Mouse (Mus musculus) ES-E14 (cell line): ENCODE results near the gene Meox1. TPM values are rescaled to one million over a fixed set of nuclear protein-coding genes. Genes with fewer than 3 reads are reported as not detected.

Experiments used
- DNase-seq: peaks from one replicate; pipeline ENCODE4 v3.0.0-alpha.2; 2013; ENCODE audit warnings: low read depth, low spot score
- H3K27ac ChIP-seq: 2 replicates; pipeline ENCODE4 v1.5.1; 2012; ENCODE audit warnings: low read depth, mild to moderate bottlenecking, low read length, moderate library complexity, mixed read lengths; ENCODE audit not compliant: poor library complexity, insufficient read depth, severe bottlenecking
- H3K36me3 ChIP-seq: 2 replicates; pipeline ENCODE4 v1.6.1; 2012; ENCODE audit warnings: mild to moderate bottlenecking, low read length, moderate library complexity, mixed read lengths; ENCODE audit not compliant: control insufficient read depth, poor library complexity, insufficient read depth, severe bottlenecking
- H3K4me1 ChIP-seq, 2 experiments: fragments of 150-350 bp in 1 of 2; sonication (generic) in 1 of 2; 2 replicates each; pipeline ENCODE4 v1.6.1; 2012; ENCODE audit warnings: low read length in 2 of 2, mild to moderate bottlenecking in 1 of 2, mixed read lengths in 1 of 2; ENCODE audit not compliant: control insufficient read depth in 2 of 2, insufficient read depth in 2 of 2, poor library complexity in 1 of 2
- H3K4me3 ChIP-seq, 2 experiments: fragments of 150-350 bp in 1 of 2; sonication (generic) in 1 of 2; 2 replicates each; pipeline ENCODE4 v1.5.1; 2012; ENCODE audit warnings: low read length in 2 of 2, low read depth in 1 of 2, mild to moderate bottlenecking in 1 of 2, mixed read lengths in 1 of 2; ENCODE audit not compliant: insufficient read depth in 1 of 2, poor library complexity in 1 of 2, severe bottlenecking in 1 of 2
- H3K9ac ChIP-seq: 2 replicates; pipeline ENCODE4 v1.6.1; 2012; ENCODE audit warnings: low read depth, mild to moderate bottlenecking, low read length, mixed read lengths; ENCODE audit not compliant: poor library complexity, insufficient read depth, severe bottlenecking
- H3K9me3 ChIP-seq: fragments of 150-350 bp; sonication (generic); 2 replicates; pipeline ENCODE4 v1.6.1; 2012; ENCODE audit warnings: low read depth, mild to moderate bottlenecking, low read length; ENCODE audit not compliant: control insufficient read depth, insufficient read depth
- CHD2 ChIP-seq: IDR thresholded peaks from 2 replicates; pipeline ENCODE4 v1.6.1; 2014; ENCODE audit warnings: mild to moderate bottlenecking, low read depth, low read length, inconsistent platforms
- HCFC1 ChIP-seq: IDR thresholded peaks from 2 replicates; pipeline ENCODE4 v1.6.1; 2012; ENCODE audit warnings: low read length, inconsistent platforms, borderline replicate concordance; ENCODE audit not compliant: insufficient read depth
- MAFK ChIP-seq: IDR thresholded peaks from 2 replicates; pipeline ENCODE4 v1.6.1; 2014; ENCODE audit warnings: mild to moderate bottlenecking, low read depth, low read length, inconsistent platforms; ENCODE audit not compliant: insufficient read depth
- ZC3H11A ChIP-seq: IDR thresholded peaks from 2 replicates; pipeline ENCODE4 v1.6.1; 2012; ENCODE audit warnings: low read depth, mild to moderate bottlenecking, inconsistent platforms, low read length, borderline replicate concordance
- ZNF384 ChIP-seq: IDR thresholded peaks from 2 replicates; pipeline ENCODE4 v1.6.1; 2012; ENCODE audit warnings: low read depth, low read length, inconsistent platforms
- in situ Hi-C, 2 experiments: fragments of 600-800 bp; cut with MboI; formaldehyde crosslinking; loops; one replicate each; pipeline ENCODE4 v1.15.1; 2025; ENCODE audit warnings: low sequenced_read_pairs in 2 of 2, inconsistent platforms in 1 of 2; ENCODE audit not compliant: unreplicated experiment in 2 of 2
- total RNA-seq: library from RNA; depleted of rRNA; stranded (reverse); fragments of 300-350 nt; gene quantifications from 2 replicates; pipeline ENCODE4 v1.2.3, GENCODE M21; 2012; rRNA removed

Meox1 gene
- total RNA-seq, 1 experiment, result 0.36 TPM

DNA sequence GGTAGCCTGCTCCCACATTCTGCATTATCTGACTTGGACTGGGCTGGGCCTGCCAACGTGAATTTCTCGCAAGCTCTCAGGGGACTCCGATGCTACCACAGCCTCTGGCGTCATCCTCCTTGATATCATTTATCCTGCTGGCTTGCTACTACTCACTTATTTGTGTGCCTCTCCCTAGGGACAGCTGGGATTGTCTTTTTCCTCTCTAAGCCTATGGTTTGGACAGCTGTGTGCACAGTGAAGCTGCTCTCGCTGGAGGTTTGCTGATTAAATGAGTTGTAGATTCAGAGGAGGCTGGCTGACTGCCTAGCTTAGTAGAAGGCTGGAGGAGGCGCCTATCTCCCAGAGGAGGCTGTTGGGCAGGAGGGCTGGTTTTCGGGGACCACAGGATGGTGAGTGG lies 62.2 kb downstream of the Meox1 start:
- H3K36me3 ChIP-seq, result no peaks in the 10 kb centered on the region

DNA sequence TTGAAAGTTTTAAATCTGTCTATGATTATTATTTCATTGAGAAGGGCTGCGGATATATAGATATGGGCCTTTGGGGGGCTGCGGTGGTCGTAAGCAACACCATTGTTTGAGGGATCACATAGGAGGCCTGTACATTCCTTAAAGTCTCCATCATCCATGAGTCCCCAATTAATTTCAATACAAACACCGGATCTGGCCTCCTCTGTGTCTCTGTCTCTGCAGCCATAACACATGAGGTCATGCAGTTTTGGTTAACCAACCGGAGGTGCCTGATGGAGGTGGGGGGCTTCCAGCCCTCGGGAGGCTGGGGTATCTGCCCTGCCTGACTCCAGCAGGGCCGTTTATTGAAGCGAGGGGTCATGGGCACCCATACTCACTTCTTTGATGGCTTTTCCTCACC lies 63.6 kb downstream of the Meox1 start:
- no peak overlapping the region for H3K4me3 ChIP-seq
- no peaks in the 10 kb centered on the region for H3K9me3 ChIP-seq
- TF ChIP-seq CHD2 (no peak), MAFK (no peak), ZNF384 (no peak), HCFC1 (no peak), ZC3H11A (no peak)
- no peaks in the 10 kb centered on the region; a peak in 1 of 4 replicates for H3K4me1 ChIP-seq
- H3K9ac ChIP-seq, result no peak overlapping the region
- H3K27ac ChIP-seq, result no peak overlapping the region
- DNase-seq, result no peak
- H3K36me3 ChIP-seq, result no peaks in the 10 kb centered on the region
- in situ Hi-C loops, result no loop called here

More for the DNA sequence above, 62.2 kb downstream of the Meox1 start:
- Histone ChIP-seq H3K27ac (no peak overlapping the region), H3K4me1 (no peaks in the 10 kb centered on the region; a peak in 1 of 4 replicates), H3K4me3 (no peak overlapping the region), H3K9ac (no peak overlapping the region), H3K9me3 (no peaks in the 10 kb centered on the region)
- in situ Hi-C loops, result no loop called here
- DNase-seq, result no peak
- TF ChIP-seq ZC3H11A (no peak), MAFK (no peak), ZNF384 (no peak), HCFC1 (no peak), CHD2 (no peak)

DNA sequence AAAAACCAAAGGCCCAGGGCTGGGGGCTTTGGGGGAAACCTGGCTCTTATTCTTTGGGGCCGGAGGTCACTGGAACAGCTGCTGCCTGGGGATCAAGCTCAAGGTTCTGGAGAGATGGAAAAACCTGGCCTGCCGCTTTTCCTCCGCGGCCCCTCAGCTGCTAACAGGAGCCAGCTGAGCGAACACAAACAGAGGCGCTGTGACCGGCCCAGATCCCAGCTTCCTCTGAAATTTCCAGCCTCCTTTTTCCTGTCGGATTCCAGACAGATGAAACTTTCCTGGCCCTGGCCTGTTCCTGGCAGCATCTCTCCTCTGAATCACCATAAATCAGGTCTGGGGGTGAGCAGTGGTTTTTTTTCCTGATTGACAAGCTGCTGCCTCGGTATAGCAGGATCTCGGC lies 64.1 kb downstream of the Meox1 start:
- Histone ChIP-seq H3K27ac (no peak overlapping the region), H3K9ac (no peak overlapping the region), H3K9me3 (no peaks in the 10 kb centered on the region), H3K36me3 (no peaks in the 10 kb centered on the region), H3K4me1 (no peaks in the 10 kb centered on the region; a peak in 1 of 4 replicates), H3K4me3 (no peak overlapping the region)
- no peak for TF ChIP-seq ZNF384
- no peak for TF ChIP-seq MAFK
- TF ChIP-seq HCFC1, result no peak
- no peak for TF ChIP-seq CHD2
- no peak for TF ChIP-seq ZC3H11A
- no peak for DNase-seq
- in situ Hi-C loops, result no loop called here

DNA sequence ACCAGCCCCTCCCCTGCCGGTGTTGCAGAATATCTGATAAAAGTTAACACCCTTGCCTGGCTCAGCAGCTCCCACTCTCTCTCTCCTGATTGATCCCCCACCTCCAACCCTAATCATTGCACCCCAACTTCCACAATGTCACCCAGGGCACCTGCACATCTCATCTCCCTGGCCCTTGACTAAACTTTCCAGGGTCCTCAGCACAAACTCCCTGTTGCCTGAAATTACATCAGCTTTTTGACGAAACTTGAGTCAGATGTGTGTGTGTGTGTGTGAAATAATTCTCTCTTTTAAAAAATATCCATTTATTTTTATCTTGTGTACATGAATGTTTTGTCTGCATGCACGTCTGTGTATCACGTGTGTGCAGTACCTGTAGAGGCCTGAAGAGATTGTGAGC lies 65.5 kb downstream of the Meox1 start:
- no peaks in the 10 kb centered on the region; a peak in 1 of 4 replicates for H3K4me1 ChIP-seq
- in situ Hi-C loops, result no loop called here
- TF ChIP-seq HCFC1, result no peak
- no peak for TF ChIP-seq CHD2
- no peak for TF ChIP-seq MAFK
- TF ChIP-seq ZNF384, result no peak
- TF ChIP-seq ZC3H11A, result no peak
- H3K36me3 ChIP-seq, result no peaks in the 10 kb centered on the region
- no peak for DNase-seq
- H3K27ac ChIP-seq, result no peak overlapping the region
- H3K4me3 ChIP-seq, result no peak overlapping the region
- no peak overlapping the region for H3K9ac ChIP-seq
- H3K9me3 ChIP-seq, result no peaks in the 10 kb centered on the region

Other genes with a start within 250 kb of the Meox1 start
- gene Arl4d, start 228.8 kb downstream of the Meox1 start, total RNA-seq, result 11.2 and 13.8 TPM in 2 replicates
- 43.6 and 51.7 TPM in 2 replicates for gene Dhx8, start 161.5 kb downstream of the Meox1 start, total RNA-seq
- 78.8 and 84.0 TPM in 2 replicates for gene Etv4, start 109.0 kb downstream of the Meox1 start, total RNA-seq
- not detected in 2 replicates for gene Sost, start 72.6 kb upstream of the Meox1 start, total RNA-seq
- gene Cfap97d1, start 89.9 kb upstream of the Meox1 start, total RNA-seq, result not detected in 2 replicates
- gene Dusp3, start 92.6 kb upstream of the Meox1 start, total RNA-seq, result 12.8 and 14.8 TPM in 2 replicates
- 5.2 and 7.5 TPM in 2 replicates for gene Mpp3, start 134.1 kb upstream of the Meox1 start, total RNA-seq
- not detected in 2 replicates for gene Cd300lg, start 147.1 kb upstream of the Meox1 start, total RNA-seq
- 0.94 and 1.2 TPM in 2 replicates for gene Mpp2, start 194.1 kb upstream of the Meox1 start, total RNA-seq
- gene Ppy, start 206.9 kb upstream of the Meox1 start, total RNA-seq, result not detected in 2 replicates
- 0.49 and 2.1 TPM in 2 replicates for gene Pyy, start 213.5 kb upstream of the Meox1 start, total RNA-seq